Mouse (Mus musculus) stomach, postnatal 0 days (tissue): ENCODE results near the gene Gm43552. TPM values are rescaled to one million over a fixed set of nuclear protein-coding genes. Genes with fewer than 3 reads are reported as not detected.

ENCODE experiments used
- ATAC-seq: fragments of 200-750 bp; cut with Nextera tagmentation; 2 replicates; pipeline ENCODE4 v1.8.0; 2017; ENCODE audit not compliant: low FRiP score, low TSS enrichment
- DNase-seq: peaks from one replicate; pipeline ENCODE4 v3.0.0-alpha.2; 2016; ENCODE audit warnings: low spot score
- H3K27ac ChIP-seq: fragments of 300-500 bp; sonication (generic); replicated peaks from 2 replicates; pipeline ENCODE4 v1.5.1; 2014; ENCODE audit warnings: mild to moderate bottlenecking, control low read depth
- H3K27me3 ChIP-seq: fragments of 300-500 bp; sonication (generic); 2 replicates; pipeline ENCODE4 v1.6.1; 2014; ENCODE audit warnings: low read length; ENCODE audit not compliant: control insufficient read depth, insufficient read depth
- H3K36me3 ChIP-seq: fragments of 300-500 bp; sonication (generic); 2 replicates; pipeline ENCODE4 v1.6.1; 2014; ENCODE audit warnings: low read length, mixed read lengths; ENCODE audit not compliant: control insufficient read depth, insufficient read depth
- H3K4me1 ChIP-seq: fragments of 300-500 bp; sonication (generic); replicated peaks from 2 replicates; pipeline ENCODE4 v1.6.1; 2014; ENCODE audit warnings: antibody characterized with exemption; ENCODE audit not compliant: control insufficient read depth, insufficient read depth
- H3K4me2 ChIP-seq: fragments of 300-500 bp; sonication (generic); replicated peaks from 2 replicates; pipeline ENCODE4 v1.6.1; 2014; ENCODE audit warnings: low read depth, mild to moderate bottlenecking, control low read depth, moderate library complexity
- H3K4me3 ChIP-seq: fragments of 300-500 bp; sonication (generic); 2 replicates; pipeline ENCODE4 v1.5.1; 2014; ENCODE audit warnings: low read depth, low read length, control low read depth
- H3K9ac ChIP-seq: fragments of 300-500 bp; sonication (generic); 2 replicates; pipeline ENCODE4 v1.6.1; 2014; ENCODE audit warnings: mild to moderate bottlenecking, low read length, control low read depth, mixed read lengths
- H3K9me3 ChIP-seq: fragments of 300-500 bp; sonication (generic); 2 replicates; pipeline ENCODE4 v1.6.1; 2016; ENCODE audit warnings: low read length; ENCODE audit not compliant: control insufficient read depth
- CTCF ChIP-seq: IDR thresholded peaks from 2 replicates; pipeline ENCODE4 v1.5.1; 2016; ENCODE audit warnings: antibody characterized with exemption, low read depth, mild to moderate bottlenecking, moderate library complexity
- EP300 ChIP-seq: optimal IDR thresholded peaks from 2 replicates; pipeline ENCODE3; 2016; ENCODE audit warnings: antibody characterized with exemption
- WGBS: fragments of 180-500 bp; shearing (Covaris S2); extraction: QIAGEN DNeasy Blood & Tissue Kit; methylation state at CpG from one replicate; pipeline ENCODE4 v1.1.7; 2014; 5-methylcytosine and 5-hydroxymethylcytosine counted together
- polyA plus RNA-seq: library from polyadenylated mRNA; unstranded; fragments of >200 nt; fragmentation: Nextera tagmentation; extraction: Ambion mirVana; gene quantifications from 2 replicates; pipeline ENCODE4 v1.2.1, GENCODE M21; 2015

The Gm43552 gene
- polyA plus RNA-seq, 1 experiment from 2014 or later = not detected

GRCm38 (mm10) chr5:65475806-65476205, 16.8 kb downstream of the Gm43552 start:
- no peaks in the 10 kb centered on the region for H3K4me1 ChIP-seq

GRCm38 (mm10) chr5:65469766-65470165, 22.9 kb downstream of the Gm43552 start:
- no peak overlapping the region for H3K9ac ChIP-seq
- H3K27me3 ChIP-seq = no peaks in the 10 kb centered on the region
- H3K4me1 ChIP-seq = no peaks in the 10 kb centered on the region
- no peaks in the 10 kb centered on the region for H3K9me3 ChIP-seq
- WGBS = 63% methylated on average over 6 of the region's 6 CpGs
- peaks cover 16% of the 10 kb centered on the region for H3K36me3 ChIP-seq
- no peak overlapping the region for H3K4me3 ChIP-seq
- ATAC-seq (no peak), DNase-seq (no peak)
- no peak overlapping the region for H3K4me2 ChIP-seq
- no peak for TF ChIP-seq EP300
- TF ChIP-seq CTCF = no peak
- H3K27ac ChIP-seq = no peak overlapping the region

More at GRCm38 (mm10) chr5:65475806-65476205, 16.8 kb downstream of the Gm43552 start:
- Histone ChIP-seq H3K4me2 (no peak overlapping the region), H3K27ac (no peak overlapping the region), H3K9me3 (no peaks in the 10 kb centered on the region), H3K9ac (no peak overlapping the region), H3K4me3 (no peak overlapping the region), H3K27me3 (no peaks in the 10 kb centered on the region), H3K36me3 (no peaks in the 10 kb centered on the region)
- ATAC-seq = no peak
- no peak for TF ChIP-seq EP300
- no peak for TF ChIP-seq CTCF
- WGBS = 67% methylated on average over 2 of the region's 2 CpGs
- DNase-seq = no peak

GRCm38 (mm10) chr5:65466911-65467310, 25.7 kb downstream of the Gm43552 start:
- H3K9ac ChIP-seq = no peak overlapping the region
- WGBS = 66% methylated on average over 3 of the region's 3 CpGs
- H3K9me3 ChIP-seq = no peaks in the 10 kb centered on the region
- H3K27me3 ChIP-seq = no peaks in the 10 kb centered on the region
- TF ChIP-seq CTCF = no peak
- no peak for TF ChIP-seq EP300
- peaks cover 16% of the 10 kb centered on the region for H3K36me3 ChIP-seq
- no peak overlapping the region for H3K4me2 ChIP-seq
- no peak overlapping the region for H3K4me3 ChIP-seq
- no peak for ATAC-seq
- H3K27ac ChIP-seq = no peak overlapping the region
- DNase-seq = no peak
- H3K4me1 ChIP-seq = no peaks in the 10 kb centered on the region

- no peak for ATAC-seq
- TF ChIP-seq EP300 (no peak), CTCF (no peak)
- DNase-seq = no peak
- Histone ChIP-seq H3K4me3 (no peak overlapping the region), H3K4me1 (0 out of 2 replicates have a peak, but pooled peaks cover 10% of the 10 kb centered on the region), H3K27me3 (no peaks in the 10 kb centered on the region), H3K36me3 (no peaks in the 10 kb centered on the region), H3K9ac (no peak overlapping the region), H3K27ac (no peak overlapping the region), H3K9me3 (no peaks in the 10 kb centered on the region), H3K4me2 (no peak overlapping the region)
- WGBS = 87% methylated on average over 14 of the region's 14 CpGs
Measured at GRCm38 (mm10) chr5:65460361-65460760, 32.3 kb downstream of the Gm43552 start.

- Histone ChIP-seq H3K4me2 (no peak overlapping the region), H3K9me3 (no peaks in the 10 kb centered on the region), H3K27ac (0 out of 2 replicates have a peak overlapping the region, but pooled peaks have one; percentile 20), H3K27me3 (no peaks in the 10 kb centered on the region), H3K9ac (no peak overlapping the region), H3K4me3 (no peak overlapping the region), H3K36me3 (no peaks in the 10 kb centered on the region), H3K4me1 (peaks cover 10% of the 10 kb centered on the region; the same call in 1 of the 2 replicates)
- TF ChIP-seq CTCF (no peak), EP300 (no peak)
- ATAC-seq (no peak), DNase-seq (no peak)
- WGBS = 56% methylated on average over 3 of the region's 3 CpGs
Measured at GRCm38 (mm10) chr5:65459454-65459853, 33.2 kb downstream of the Gm43552 start.

- H3K4me1 ChIP-seq = peaks cover 10% of the 10 kb centered on the region; the same call in 1 of the 2 replicates
- WGBS = 33% methylated on average over 5 of the region's 5 CpGs
- no peak overlapping the region for H3K4me3 ChIP-seq
- TF ChIP-seq EP300 = no peak
- TF ChIP-seq CTCF = no peak
- DNase-seq (peak; percentile 53), ATAC-seq (peak; percentile 82)
- no peaks in the 10 kb centered on the region for H3K27me3 ChIP-seq
- no peak overlapping the region for H3K4me2 ChIP-seq
- no peaks in the 10 kb centered on the region for H3K9me3 ChIP-seq
- no peaks in the 10 kb centered on the region; the same call in 1 of the 2 replicates for H3K36me3 ChIP-seq
- peak overlapping the region; percentile 79 for H3K27ac ChIP-seq
- H3K9ac ChIP-seq = no peak overlapping the region
Measured at GRCm38 (mm10) chr5:65457846-65458245, 34.8 kb downstream of the Gm43552 start.
